Mouse (Mus musculus) limb, embryonic 14.5 days (tissue): ENCODE results near the gene Mustn1. TPM values are rescaled to one million over a fixed set of nuclear protein-coding genes. Genes with fewer than 3 reads are reported as not detected.

Experiments
- ATAC-seq: fragments of 200-750 bp; cut with Nextera tagmentation; 2 replicates; pipeline ENCODE4 v1.8.0; 2017; ENCODE audit warnings: low read depth, moderate number of reproducible peaks, moderate TSS enrichment; ENCODE audit not compliant: low FRiP score
- DNase-seq: peaks from one replicate; pipeline ENCODE4 v3.0.0-alpha.2; 2015; ENCODE audit warnings: low spot score
- H3K27ac ChIP-seq: fragments of 300-500 bp; sonication (generic); replicated peaks from 2 replicates; pipeline ENCODE4 v1.5.1; 2014; ENCODE audit warnings: low read depth, mild to moderate bottlenecking, low read length, moderate library complexity, mixed read lengths
- H3K27me3 ChIP-seq: fragments of 300-500 bp; sonication (generic); 2 replicates; pipeline ENCODE4 v1.6.1; 2014; ENCODE audit warnings: low read length, mixed read lengths; ENCODE audit not compliant: control insufficient read depth, insufficient read depth
- H3K36me3 ChIP-seq: fragments of 300-500 bp; sonication (generic); 2 replicates; pipeline ENCODE4 v1.6.1; 2014; ENCODE audit warnings: mild to moderate bottlenecking, low read length, moderate library complexity, mixed read lengths; ENCODE audit not compliant: control insufficient read depth, insufficient read depth
- H3K4me1 ChIP-seq: fragments of 300-500 bp; sonication (generic); 2 replicates; pipeline ENCODE4 v1.6.1; 2014; ENCODE audit warnings: antibody characterized with exemption, low read length, mixed read lengths; ENCODE audit not compliant: control insufficient read depth, insufficient read depth
- H3K4me2 ChIP-seq: fragments of 300-500 bp; sonication (generic); replicated peaks from 2 replicates; pipeline ENCODE4 v1.6.1; 2014; ENCODE audit warnings: low read depth, mild to moderate bottlenecking, low read length, moderate library complexity; ENCODE audit not compliant: severe bottlenecking
- H3K4me3 ChIP-seq: fragments of 300-500 bp; sonication (generic); replicated peaks from 2 replicates; pipeline ENCODE4 v1.5.1; 2014; ENCODE audit warnings: low read length
- H3K9ac ChIP-seq: fragments of 300-500 bp; sonication (generic); 2 replicates; pipeline ENCODE4 v1.6.1; 2014; ENCODE audit warnings: mild to moderate bottlenecking, low read depth, low read length, moderate library complexity; ENCODE audit not compliant: severe bottlenecking
- H3K9me3 ChIP-seq: fragments of 300-500 bp; sonication (generic); 2 replicates; pipeline ENCODE4 v1.6.1; 2016; ENCODE audit warnings: low read length; ENCODE audit not compliant: control insufficient read depth
- POLR2A ChIP-seq: fragments of 200-500 bp; IDR thresholded peaks from 2 replicates; pipeline ENCODE4 v1.8.0; 2012; ENCODE audit warnings: inconsistent platforms, mild to moderate bottlenecking, moderate library complexity, borderline replicate concordance; ENCODE audit not compliant: insufficient read depth, insufficient read length; ENCODE audit errors: extremely low read depth
- WGBS: fragments of 180-500 bp; shearing (Covaris S2); extraction: QIAGEN DNeasy Blood & Tissue Kit; methylation state at CpG from one replicate; pipeline ENCODE4 v1.1.7; 2014; 5-methylcytosine and 5-hydroxymethylcytosine counted together
- polyA plus RNA-seq, 2 experiments: library from polyadenylated mRNA; depleted of rRNA in 1 of 2; stranded (reverse) in 1 of 2; unstranded in 1 of 2; fragments of >200 nt; fragmentation: Nextera tagmentation in 1 of 2; extraction: Ambion mirVana in 1 of 2; gene quantifications; 2 replicates each; pipeline versions ENCODE4 v1.2.1 to v1.2.3; 2012 to 2014

Gene Mustn1
- polyA plus RNA-seq, 2 experiments = 17.7 to 24.8 TPM

DNA sequence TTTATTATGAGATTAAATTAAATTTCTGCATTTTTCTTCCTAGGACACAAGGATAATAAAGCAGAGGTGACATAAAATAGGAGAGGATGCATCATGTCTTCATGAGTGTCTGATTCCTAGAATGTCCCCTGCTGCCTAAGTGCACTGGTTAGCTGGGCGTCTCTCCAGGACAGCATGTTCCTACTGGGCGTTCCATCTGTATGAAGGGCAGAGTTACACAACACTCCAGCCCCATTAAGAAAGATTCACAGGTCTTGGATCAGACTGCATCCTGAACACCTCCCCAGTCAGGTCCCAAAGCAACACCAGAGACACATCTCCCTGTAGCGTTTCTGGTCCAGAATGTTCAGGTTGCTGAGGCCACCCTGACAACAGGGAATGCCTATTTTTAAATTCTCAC, 23.7 kb upstream of the Mustn1 start:
- no peak overlapping the region for H3K4me2 ChIP-seq
- no peaks in the 10 kb centered on the region for H3K9me3 ChIP-seq
- H3K4me3 ChIP-seq = no peak overlapping the region
- no peak overlapping the region for H3K9ac ChIP-seq
- no peaks in the 10 kb centered on the region for H3K36me3 ChIP-seq
- ATAC-seq (no peak), DNase-seq (no peak)
- H3K4me1 ChIP-seq = no peaks in the 10 kb centered on the region
- H3K27ac ChIP-seq = no peak overlapping the region
- H3K27me3 ChIP-seq = no peaks in the 10 kb centered on the region
- 94% methylated on average over 3 of the region's 3 CpGs for WGBS
- no peak for TF ChIP-seq POLR2A

- ATAC-seq (no peak), DNase-seq (no peak)
- no peaks in the 10 kb centered on the region for H3K27me3 ChIP-seq
- no peaks in the 10 kb centered on the region for H3K36me3 ChIP-seq
- TF ChIP-seq POLR2A = no peak
- WGBS = 89% methylated on average over 10 of the region's 10 CpGs
- no peaks in the 10 kb centered on the region for H3K4me1 ChIP-seq
- H3K9ac ChIP-seq = no peak overlapping the region
- no peak overlapping the region for H3K4me3 ChIP-seq
- no peak overlapping the region for H3K4me2 ChIP-seq
- H3K27ac ChIP-seq = no peak overlapping the region
- no peaks in the 10 kb centered on the region for H3K9me3 ChIP-seq
These were observed 22.0 kb upstream of the Mustn1 start for GRCm38 (mm10) chr14:30856885-30857507.

GRCm38 (mm10) chr14:30857990-30858389, 21.0 kb upstream of the Mustn1 start:
- no peaks in the 10 kb centered on the region for H3K36me3 ChIP-seq
- H3K4me2 ChIP-seq = no peak overlapping the region
- H3K4me3 ChIP-seq = no peak overlapping the region
- TF ChIP-seq POLR2A = no peak
- no peak for ATAC-seq
- no peak overlapping the region for H3K9ac ChIP-seq
- H3K9me3 ChIP-seq = no peaks in the 10 kb centered on the region
- no peak for DNase-seq
- no peaks in the 10 kb centered on the region for H3K4me1 ChIP-seq
- WGBS = 77% methylated on average over 4 of the region's 4 CpGs
- H3K27ac ChIP-seq = no peak overlapping the region
- no peaks in the 10 kb centered on the region for H3K27me3 ChIP-seq

GRCm38 (mm10) chr14:30861421-30862125, 17.4 kb upstream of the Mustn1 start:
- H3K4me2 ChIP-seq = no peak overlapping the region
- H3K27ac ChIP-seq = no peak overlapping the region
- ATAC-seq (no peak), DNase-seq (no peak)
- H3K9ac ChIP-seq = no peak overlapping the region
- H3K36me3 ChIP-seq = peaks cover 16% of the 10 kb centered on the region
- H3K27me3 ChIP-seq = no peaks in the 10 kb centered on the region
- H3K9me3 ChIP-seq = no peaks in the 10 kb centered on the region
- TF ChIP-seq POLR2A = no peak
- 72% methylated on average over 16 of the region's 16 CpGs for WGBS
- H3K4me3 ChIP-seq = no peak overlapping the region
- no peaks in the 10 kb centered on the region for H3K4me1 ChIP-seq

GRCm38 (mm10) chr14:30862368-30862767, 16.6 kb upstream of the Mustn1 start:
- H3K27me3 ChIP-seq = no peaks in the 10 kb centered on the region
- WGBS = 87% methylated on average over 9 of the region's 9 CpGs
- DNase-seq (no peak), ATAC-seq (no peak)
- H3K9me3 ChIP-seq = no peaks in the 10 kb centered on the region
- H3K4me2 ChIP-seq = no peak overlapping the region
- peaks cover 19% of the 10 kb centered on the region for H3K36me3 ChIP-seq
- no peak overlapping the region for H3K9ac ChIP-seq
- no peaks in the 10 kb centered on the region for H3K4me1 ChIP-seq
- no peak overlapping the region for H3K27ac ChIP-seq
- TF ChIP-seq POLR2A = no peak
- no peak overlapping the region for H3K4me3 ChIP-seq
